Mouse (Mus musculus) midbrain, postnatal 0 days (tissue): ENCODE data around the gene Ypel2. TPM values are rescaled to one million over a fixed set of nuclear protein-coding genes. Genes with fewer than 3 reads are reported as not detected.

Experiments used
- ATAC-seq: fragments of 200-750 bp; cut with Nextera tagmentation; 2 replicates; pipeline ENCODE4 v1.8.0; 2017; ENCODE audit warnings: moderate number of reproducible peaks, mild to moderate bottlenecking, moderate TSS enrichment, moderate library complexity; ENCODE audit not compliant: low FRiP score
- DNase-seq: peaks from one replicate; pipeline ENCODE4 v3.0.0-alpha.2; 2015; ENCODE audit warnings: low spot score
- H3K27ac ChIP-seq: fragments of 300-500 bp; sonication (generic); 2 replicates; pipeline ENCODE4 v1.5.1; 2014; ENCODE audit warnings: low read depth, mild to moderate bottlenecking, low read length, mixed read lengths
- H3K27me3 ChIP-seq: fragments of 300-500 bp; sonication (generic); 2 replicates; pipeline ENCODE4 v1.6.1; 2014; ENCODE audit warnings: low read length, control low read depth, mixed read lengths; ENCODE audit not compliant: insufficient read depth
- H3K36me3 ChIP-seq: fragments of 300-500 bp; sonication (generic); 2 replicates; pipeline ENCODE4 v1.6.1; 2014; ENCODE audit warnings: low read length, control low read depth, mixed read lengths; ENCODE audit not compliant: insufficient read depth
- H3K4me1 ChIP-seq: fragments of 300-500 bp; sonication (generic); 2 replicates; pipeline ENCODE4 v1.6.1; 2014; ENCODE audit warnings: mild to moderate bottlenecking, control low read depth, antibody characterized with exemption, low read length, mixed read lengths; ENCODE audit not compliant: insufficient read depth
- H3K4me2 ChIP-seq: fragments of 300-500 bp; sonication (generic); 2 replicates; pipeline ENCODE4 v1.6.1; 2014; ENCODE audit warnings: low read depth, mild to moderate bottlenecking, low read length, mixed read lengths; ENCODE audit not compliant: poor library complexity, severe bottlenecking
- H3K4me3 ChIP-seq: fragments of 300-500 bp; sonication (generic); 2 replicates; pipeline ENCODE4 v1.5.1; 2014; ENCODE audit warnings: low read depth, mild to moderate bottlenecking, low read length, moderate library complexity
- H3K9ac ChIP-seq: fragments of 300-500 bp; sonication (generic); replicated peaks from 2 replicates; pipeline ENCODE4 v1.6.1; 2014; ENCODE audit warnings: mild to moderate bottlenecking, low read length, moderate library complexity, mixed read lengths; ENCODE audit not compliant: poor library complexity, severe bottlenecking
- H3K9me3 ChIP-seq: fragments of 300-500 bp; sonication (generic); 2 replicates; pipeline ENCODE4 v1.6.1; 2016; ENCODE audit warnings: low read length, control low read depth
- CTCF ChIP-seq: IDR thresholded peaks from 2 replicates; pipeline ENCODE4 v1.5.1; 2016; ENCODE audit warnings: antibody characterized with exemption, mild to moderate bottlenecking
- WGBS: fragments of 180-500 bp; shearing (Covaris S2); extraction: QIAGEN DNeasy Blood & Tissue Kit; methylation state at CpG from one replicate; pipeline ENCODE4 v1.1.7; 2014; 5-methylcytosine and 5-hydroxymethylcytosine counted together
- polyA plus RNA-seq: library from polyadenylated mRNA; unstranded; fragments of >200 nt; fragmentation: Nextera tagmentation; extraction: Ambion mirVana; gene quantifications from 2 replicates; pipeline ENCODE4 v1.2.1, GENCODE M21; 2015
- total RNA-seq: library from RNA; depleted of rRNA; stranded (reverse); fragments of >200 nt; gene quantifications from 2 replicates; pipeline ENCODE4 v1.2.3, GENCODE M21; 2014

The Ypel2 gene
- total and polyA plus RNA-seq, 2 experiments from 2014 or later = 4.3 to 5.8 TPM

DNA sequence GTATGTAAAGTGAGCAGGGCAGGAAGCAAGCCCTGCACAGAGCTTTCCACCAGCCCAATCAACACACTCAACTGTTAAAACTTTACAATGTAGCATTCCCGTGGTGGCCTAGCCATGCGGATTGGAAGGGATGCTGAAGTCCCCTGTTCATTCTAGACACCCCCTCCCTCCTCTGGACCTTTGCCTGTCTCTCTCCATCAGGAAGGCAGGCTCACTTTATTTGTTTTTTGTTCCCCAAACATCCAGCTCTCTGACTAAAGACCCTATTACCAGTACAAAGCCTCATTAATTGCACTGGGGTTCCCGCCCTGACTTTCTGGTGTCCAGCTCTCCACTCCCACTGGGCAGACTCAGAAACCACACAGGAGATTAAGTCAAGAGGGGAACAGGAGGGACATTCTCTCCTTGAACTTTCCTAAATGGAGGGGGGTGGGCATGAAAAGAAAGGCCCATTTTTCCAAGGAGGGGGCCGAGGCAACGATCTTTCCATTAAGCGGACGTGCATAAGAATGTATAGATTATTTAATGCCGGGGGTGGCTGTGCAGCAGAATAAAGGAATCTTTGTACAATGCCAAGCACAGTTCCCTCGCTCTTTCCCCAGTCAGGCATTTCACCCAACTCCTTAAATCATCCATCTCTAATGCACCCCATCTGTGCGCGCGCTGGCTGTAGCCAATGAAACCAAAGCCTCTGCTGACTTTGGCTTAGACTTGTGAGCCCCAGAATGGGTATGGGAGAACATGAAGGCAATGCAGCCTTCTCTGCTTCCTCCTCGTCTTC, 24.3 kb downstream of the Ypel2 start:
- DNase-seq = no peak
- peaks cover 5% of the 10 kb centered on the region; the same call in 1 of the 2 replicates for H3K4me1 ChIP-seq
- WGBS = 52% methylated on average over 13 of the region's 13 CpGs

DNA sequence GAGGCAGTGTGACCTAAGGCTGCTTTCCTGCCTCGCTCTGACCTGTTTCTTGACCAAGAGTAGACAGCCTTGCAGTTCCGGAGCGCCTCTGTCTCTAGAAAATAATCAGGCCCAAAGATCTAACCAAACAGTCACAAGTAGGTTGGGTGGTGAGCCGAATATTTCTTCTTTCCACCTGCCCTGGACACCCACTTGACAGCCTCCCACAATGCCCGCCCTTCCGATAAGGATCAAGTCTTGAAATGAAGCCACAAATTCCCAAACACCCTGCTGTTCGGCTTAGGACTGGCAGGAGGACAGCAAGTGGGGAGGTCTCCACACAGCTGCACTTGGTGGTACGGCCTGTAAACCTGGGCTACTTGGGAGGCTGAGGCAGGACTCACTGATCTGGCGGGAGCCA, 26.0 kb downstream of the Ypel2 start:
- Histone ChIP-seq H3K27ac (no peak overlapping the region), H3K9me3 (no peaks in the 10 kb centered on the region), H3K36me3 (no peaks in the 10 kb centered on the region), H3K4me3 (no peak overlapping the region), H3K4me1 (no peaks in the 10 kb centered on the region), H3K27me3 (no peaks in the 10 kb centered on the region), H3K4me2 (no peak overlapping the region), H3K9ac (no peak overlapping the region)
- DNase-seq = no peak
- TF ChIP-seq CTCF = no peak
- ATAC-seq = no peak
- 86% methylated on average over 9 of the region's 9 CpGs for WGBS

More for the DNA sequence above, 24.3 kb downstream of the Ypel2 start:
- H3K9ac ChIP-seq = no peak overlapping the region
- no peaks in the 10 kb centered on the region for H3K9me3 ChIP-seq
- no peaks in the 10 kb centered on the region for H3K27me3 ChIP-seq
- TF ChIP-seq CTCF = no peak
- no peak overlapping the region for H3K4me3 ChIP-seq
- no peak for ATAC-seq
- H3K4me2 ChIP-seq = no peak overlapping the region
- no peaks in the 10 kb centered on the region for H3K36me3 ChIP-seq
- H3K27ac ChIP-seq = no peak overlapping the region

DNA sequence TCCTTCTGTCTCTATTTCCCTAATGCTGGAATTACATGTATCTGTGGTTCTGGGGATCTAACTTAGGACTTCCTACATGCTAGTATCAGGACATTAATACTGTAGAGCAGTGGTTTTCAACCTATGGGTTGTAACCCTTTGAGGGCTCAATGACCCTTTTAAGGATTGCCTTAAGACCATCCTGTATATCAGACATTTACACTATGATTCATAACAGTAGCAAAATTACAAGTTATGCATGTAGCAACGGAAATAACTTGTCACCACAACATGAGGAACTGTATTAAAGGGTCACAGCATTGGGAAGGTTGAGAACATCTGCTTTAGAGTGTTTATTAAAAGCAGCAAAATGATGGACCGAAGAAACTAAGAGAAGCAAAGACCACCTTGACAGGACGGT, 26.8 kb downstream of the Ypel2 start:
- no peak for TF ChIP-seq CTCF
- Histone ChIP-seq H3K4me3 (no peak overlapping the region), H3K27ac (no peak overlapping the region), H3K4me1 (no peaks in the 10 kb centered on the region), H3K36me3 (no peaks in the 10 kb centered on the region), H3K4me2 (no peak overlapping the region), H3K27me3 (no peaks in the 10 kb centered on the region), H3K9me3 (no peaks in the 10 kb centered on the region), H3K9ac (no peak overlapping the region)
- no peak for ATAC-seq
- 89% methylated on average over 3 of the region's 3 CpGs for WGBS
- no peak for DNase-seq

DNA sequence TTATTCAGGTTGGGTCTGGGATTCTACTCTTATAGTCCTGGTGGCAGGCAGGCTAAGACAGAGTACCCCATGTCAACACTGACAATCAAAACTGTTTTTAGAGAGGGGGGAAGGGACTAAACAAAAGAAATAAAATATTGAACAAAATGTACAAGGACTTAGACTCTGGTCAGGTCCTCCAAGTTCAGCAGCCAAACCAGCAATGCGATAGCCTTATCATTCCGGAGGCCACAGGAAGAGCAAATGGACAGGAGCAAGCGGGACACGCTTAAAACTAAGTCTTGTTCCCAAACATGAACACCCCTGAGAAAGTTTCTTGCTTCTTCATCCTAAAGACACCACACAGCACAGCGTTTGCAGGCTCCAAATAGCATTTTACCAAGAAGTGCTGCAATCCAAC, 28.4 kb downstream of the Ypel2 start:
- Histone ChIP-seq H3K4me3 (no peak overlapping the region), H3K36me3 (no peaks in the 10 kb centered on the region), H3K4me1 (no peaks in the 10 kb centered on the region), H3K27ac (no peak overlapping the region), H3K4me2 (no peak overlapping the region), H3K27me3 (no peaks in the 10 kb centered on the region), H3K9me3 (no peaks in the 10 kb centered on the region), H3K9ac (no peak overlapping the region)
- no peak for DNase-seq
- ATAC-seq = no peak
- WGBS = 98% methylated on average over 5 of the region's 5 CpGs
- no peak for TF ChIP-seq CTCF

DNA sequence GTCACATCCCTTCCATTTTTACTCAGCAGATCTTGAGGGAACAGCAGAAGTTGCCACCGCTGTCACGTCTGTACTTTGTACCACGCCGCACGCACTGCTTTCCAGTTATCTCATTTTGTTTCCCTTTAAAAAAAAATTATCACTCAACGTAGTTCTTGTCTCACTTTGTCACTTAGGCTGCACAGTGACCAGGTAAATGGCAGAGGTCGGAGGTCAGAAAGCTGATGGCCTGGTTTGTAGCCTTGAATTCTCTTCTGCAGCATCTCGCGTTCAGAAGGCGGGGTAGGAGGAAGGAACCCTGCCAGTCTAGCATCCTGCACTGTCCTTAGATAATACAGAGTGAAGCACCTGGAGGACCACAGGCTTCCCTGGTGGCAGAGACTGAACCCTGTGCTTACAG, 29.8 kb downstream of the Ypel2 start:
- H3K4me1 ChIP-seq = no peaks in the 10 kb centered on the region
- H3K9ac ChIP-seq = no peak overlapping the region
- H3K4me2 ChIP-seq = no peak overlapping the region
- no peak overlapping the region for H3K27ac ChIP-seq
- no peak for ATAC-seq
- H3K4me3 ChIP-seq = no peak overlapping the region
- TF ChIP-seq CTCF = no peak
- no peaks in the 10 kb centered on the region for H3K9me3 ChIP-seq
- no peaks in the 10 kb centered on the region for H3K36me3 ChIP-seq
- no peak for DNase-seq
- H3K27me3 ChIP-seq = no peaks in the 10 kb centered on the region
- 91% methylated on average over 10 of the region's 10 CpGs for WGBS

DNA sequence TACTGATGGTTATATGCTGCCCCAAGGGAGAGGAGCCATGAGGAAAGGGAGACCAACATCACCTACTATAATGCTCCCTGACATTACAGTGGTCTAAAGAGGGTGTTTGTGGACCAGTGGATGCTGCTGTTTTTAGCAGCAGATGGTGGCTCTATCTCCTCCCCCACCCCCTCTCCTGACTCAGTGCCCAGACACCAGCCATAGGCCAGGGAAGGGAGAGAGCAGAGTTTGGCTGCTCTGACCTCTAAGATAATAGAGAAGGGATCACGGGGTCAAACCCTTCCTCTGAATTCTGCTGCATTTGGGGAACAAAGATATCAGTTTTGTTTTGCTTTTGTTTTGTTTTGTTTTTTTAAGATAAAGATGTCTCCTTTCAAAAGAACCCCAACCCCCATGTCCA, 30.5 kb downstream of the Ypel2 start:
- H3K36me3 ChIP-seq = no peaks in the 10 kb centered on the region
- 50% methylated on average over 1 of the region's 1 CpGs for WGBS
- DNase-seq = no peak
- H3K27me3 ChIP-seq = no peaks in the 10 kb centered on the region
- no peak overlapping the region for H3K4me3 ChIP-seq
- no peaks in the 10 kb centered on the region for H3K9me3 ChIP-seq
- no peak overlapping the region for H3K27ac ChIP-seq
- no peak for ATAC-seq
- no peak overlapping the region for H3K9ac ChIP-seq
- no peak for TF ChIP-seq CTCF
- no peaks in the 10 kb centered on the region for H3K4me1 ChIP-seq
- H3K4me2 ChIP-seq = no peak overlapping the region
